Mouse (Mus musculus): Measurements from ENCODE around the gene Plcd3.

- no peak for TF ChIP-seq CTCF (conservative IDR thresholded peaks at IDR 0.05 in 1 of 2, IDR thresholded peaks at IDR 0.05 in 1 of 2; ENCODE audit: low read depth in 2 of 2, low read length in 2 of 2)
- TF ChIP-seq CHD1 (IDR thresholded peaks at IDR 0.05; ENCODE audit: low read depth, low read length): no peak
- TF ChIP-seq ZC3H11A (IDR thresholded peaks at IDR 0.05; ENCODE audit: low read depth, low read length): no peak
- no peak for TF ChIP-seq POLR2AphosphoS2 (IDR thresholded peaks at IDR 0.05; ENCODE audit: low read depth, low read length)
- no peak for TF ChIP-seq UBTF (IDR thresholded peaks at IDR 0.05; ENCODE audit: low read depth, low read length)
- TF ChIP-seq EP300 (IDR thresholded peaks at IDR 0.05; ENCODE audit: low read length): no peak
- no peak for TF ChIP-seq MAX (IDR thresholded peaks at IDR 0.05; ENCODE audit: low read length)
- no peak for TF ChIP-seq TBP (conservative IDR thresholded peaks at IDR 0.05; ENCODE audit: low read depth, low read length)
- no peak for TF ChIP-seq POLR2A (IDR thresholded peaks at IDR 0.05; ENCODE audit: low read depth, low read length)
- TF ChIP-seq KAT2A (IDR thresholded peaks at IDR 0.05; ENCODE audit: insufficient replicate concordance, low read length): no peak
- no peak for TF ChIP-seq NRF1 (IDR thresholded peaks at IDR 0.05; ENCODE audit: low read depth, low read length)
These were observed 21.0 kb downstream of the Plcd3 start for GRCm38 (mm10) chr11:103080323-103081091.

Data from CH12.LX (cell line).